Mouse (Mus musculus) erythroblast, embryonic 14.5 days (primary cell): ENCODE measurements around the gene Fam222b.

Source experiments
- GATA1 ChIP-seq: IDR thresholded peaks from 2 replicates; pipeline ENCODE4 v1.6.1; 2012; ENCODE audit warnings: low read length, inconsistent platforms, mixed read lengths
- TAL1 ChIP-seq: IDR thresholded peaks from 3 replicates; pipeline ENCODE4 v1.6.1; 2012; ENCODE audit warnings: low read length, inconsistent platforms, mixed read lengths

DNA sequence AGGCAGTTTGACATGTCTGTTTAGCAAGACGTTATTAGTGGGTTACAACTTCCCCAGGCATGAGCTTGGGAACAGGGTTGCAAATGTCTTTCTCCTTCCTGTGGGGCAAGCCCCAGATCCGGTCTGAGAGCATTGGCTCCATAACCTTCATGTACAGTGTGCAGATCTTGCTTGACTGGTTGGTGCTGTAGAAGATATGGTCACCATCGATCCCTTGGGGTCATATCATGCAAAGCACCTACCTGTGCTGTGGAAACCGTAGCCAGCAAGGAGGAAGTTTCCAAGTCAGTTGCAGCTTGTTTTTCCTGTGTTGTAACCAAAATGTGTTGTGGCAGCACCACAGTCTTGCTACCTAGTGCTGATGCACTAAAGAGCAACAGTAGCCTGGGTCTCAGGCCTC is 32.3 kb downstream of the Fam222b start:
- TF ChIP-seq GATA1 (no peak), TAL1 (no peak)
